Mouse (Mus musculus) v-Abl transformed pro-B cells (cell line): Measurements from ENCODE around the gene Kxd1.
"Not testable (repeated sequence)": the region's sequence is repeated elsewhere in the genome, so short reads cannot be mapped to it uniquely, and the experiment has no call there.

Experiments used
- in situ Hi-C, 2 experiments: fragments of 400-800 bp; cut with MboI; formaldehyde crosslinking; loops; one replicate each; pipeline ENCODE4 v1.15.1; 2025; ENCODE audit not compliant: unreplicated experiment in 2 of 2

Kxd1 gene

DNA sequence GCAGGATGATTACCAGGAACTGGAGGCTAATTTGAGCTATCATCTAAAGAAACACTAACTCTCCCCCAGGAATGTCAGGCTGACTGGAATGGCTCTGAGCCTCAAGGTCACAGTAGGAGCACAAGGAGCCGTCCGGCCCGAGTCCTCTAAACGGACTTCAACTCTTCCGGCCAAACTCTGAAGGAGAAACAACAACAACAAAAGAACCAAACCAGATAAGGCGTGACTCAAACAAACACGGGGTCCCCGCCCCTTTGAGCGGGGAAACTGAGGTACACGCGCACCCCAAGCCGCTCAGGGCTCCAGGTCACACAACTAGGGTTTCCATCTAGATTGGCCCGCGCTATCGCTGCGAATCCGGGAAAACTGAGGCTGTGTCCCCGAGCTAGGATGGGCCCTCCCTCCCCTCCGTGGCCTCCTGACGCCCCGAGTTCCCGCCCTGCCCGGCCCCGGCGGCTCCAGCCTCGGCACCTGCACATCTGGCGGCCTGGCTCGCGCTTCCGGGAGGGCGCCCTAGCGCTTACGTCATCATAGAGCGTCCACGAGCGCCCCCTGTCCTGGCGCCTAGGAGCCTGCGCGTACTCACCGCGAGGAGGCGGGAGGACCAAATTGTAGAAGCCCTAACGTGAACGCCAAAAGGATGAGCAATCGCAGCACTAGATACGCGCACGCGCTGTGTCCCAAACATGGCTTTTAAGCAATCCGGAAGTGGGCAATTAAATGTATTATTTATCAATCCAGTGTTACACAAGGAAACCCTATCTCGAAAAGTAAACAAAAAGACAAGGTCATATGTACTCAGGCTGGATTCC lies 5.0 kb downstream of the Kxd1 start:
- in situ Hi-C loops = no loop called here

- in situ Hi-C loops = no loop called here
Observed at GRCm38 (mm10) chr8:70519606-70520005, 8.2 kb downstream of the Kxd1 start.

GRCm38 (mm10) chr8:70519043-70519442 lies 8.7 kb downstream of the Kxd1 start:
- in situ Hi-C loops = no loop called here

GRCm38 (mm10) chr8:70517940-70518643 lies 9.7 kb downstream of the Kxd1 start:
- in situ Hi-C loops = no loop called here

GRCm38 (mm10) chr8:70513441-70513840 lies 14.3 kb downstream of the Kxd1 start:
- in situ Hi-C loops = no loop called here

DNA sequence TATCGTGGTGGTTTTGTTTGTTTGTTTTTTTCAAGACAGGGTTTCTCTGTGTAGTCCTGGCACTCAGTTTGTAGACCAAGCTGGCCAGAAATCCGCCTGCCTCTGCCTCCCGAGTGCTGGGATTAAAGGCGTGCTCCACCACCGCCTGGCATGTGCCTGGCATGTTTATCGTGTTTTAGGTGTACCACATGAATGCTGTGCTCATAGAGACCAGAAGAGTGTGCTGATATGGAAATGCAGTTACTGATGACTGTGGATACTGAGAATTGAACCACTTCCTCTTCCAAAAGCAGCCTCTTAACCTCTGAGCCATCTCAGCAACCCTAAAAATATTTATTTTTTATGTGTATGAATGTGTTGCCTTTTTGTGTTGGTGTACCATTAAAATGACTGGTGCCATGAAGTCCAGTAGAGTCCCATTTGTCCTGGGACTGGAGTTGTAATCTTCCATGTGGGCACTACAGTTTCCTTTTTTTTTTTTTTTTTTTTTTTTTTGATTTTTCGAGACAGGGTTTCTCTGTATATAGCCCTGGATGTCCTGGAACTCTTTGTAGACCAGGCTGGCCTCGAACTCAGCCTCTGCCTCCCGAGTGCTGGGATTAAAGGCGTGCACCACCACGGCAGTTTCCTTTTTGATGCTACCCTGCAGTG lies 15.4 kb downstream of the Kxd1 start:
- in situ Hi-C loops = no loop called here

GRCm38 (mm10) chr8:70511770-70512169 lies 16.0 kb downstream of the Kxd1 start:
- in situ Hi-C loops = no loop called here

- in situ Hi-C loops = not testable (repeated sequence)
Observed at GRCm38 (mm10) chr8:70511174-70511573, 16.6 kb downstream of the Kxd1 start.

- in situ Hi-C loops = no loop called here
Observed at GRCm38 (mm10) chr8:70510228-70510915, 17.4 kb downstream of the Kxd1 start, which contains the start of gene Uba52. Gene Uba52 (minus strand): TSS chr8:70510801.

DNA sequence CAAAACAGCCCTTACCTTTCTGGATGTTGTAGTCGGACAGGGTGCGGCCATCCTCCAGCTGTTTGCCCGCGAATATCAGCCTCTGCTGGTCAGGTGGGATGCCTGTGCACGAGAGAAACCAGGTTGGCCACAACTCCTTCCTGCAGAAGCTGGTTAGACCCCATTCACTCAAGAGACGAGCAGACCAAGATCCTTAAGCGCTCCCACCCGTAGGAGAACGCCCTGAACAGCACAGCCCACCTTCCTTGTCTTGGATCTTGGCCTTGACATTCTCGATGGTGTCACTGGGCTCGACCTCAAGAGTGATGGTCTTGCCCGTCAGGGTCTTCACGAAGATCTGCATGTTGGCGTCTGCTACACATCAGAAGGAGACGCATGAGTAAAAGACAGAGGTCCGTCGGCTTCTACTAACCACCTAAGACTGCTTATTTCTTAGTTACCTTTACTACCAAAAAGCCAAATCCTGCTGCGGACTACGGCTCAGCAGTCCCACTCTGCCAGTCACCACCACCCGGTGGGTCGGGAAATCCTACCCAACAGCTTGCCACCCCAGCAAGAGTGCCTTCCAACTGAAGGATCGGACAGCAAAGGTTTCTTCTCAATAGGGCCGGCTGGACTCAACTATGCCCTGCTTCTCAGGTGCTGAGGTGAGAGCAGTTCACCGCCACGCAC lies 18.3 kb downstream of the Kxd1 start:
- in situ Hi-C loops = loop anchor here in 1 of 2 experiments (5.0 kb wide), 1 partner anchor 92 kb away; no protein-coding TSS in a partner anchor

GRCm38 (mm10) chr8:70507027-70507393 lies 20.7 kb downstream of the Kxd1 start:
- in situ Hi-C loops = loop anchor here in 1 of 2 experiments (5.0 kb wide), 1 partner anchor 90 kb away; no protein-coding TSS in a partner anchor

GRCm38 (mm10) chr8:70506328-70507026 lies 21.3 kb downstream of the Kxd1 start, which contains the start of gene Rex1bd:
Gene Rex1bd (minus strand): TSS chr8:70506752.
- in situ Hi-C loops = loop anchor here in 1 of 2 experiments (5.0 kb wide), 1 partner anchor 89 kb away; no protein-coding TSS in a partner anchor

- in situ Hi-C loops = loop anchor here in 1 of 2 experiments (5.0 kb wide), 1 partner anchor 89 kb away; no protein-coding TSS in a partner anchor
Observed at GRCm38 (mm10) chr8:70505698-70506327, 21.9 kb downstream of the Kxd1 start.

DNA sequence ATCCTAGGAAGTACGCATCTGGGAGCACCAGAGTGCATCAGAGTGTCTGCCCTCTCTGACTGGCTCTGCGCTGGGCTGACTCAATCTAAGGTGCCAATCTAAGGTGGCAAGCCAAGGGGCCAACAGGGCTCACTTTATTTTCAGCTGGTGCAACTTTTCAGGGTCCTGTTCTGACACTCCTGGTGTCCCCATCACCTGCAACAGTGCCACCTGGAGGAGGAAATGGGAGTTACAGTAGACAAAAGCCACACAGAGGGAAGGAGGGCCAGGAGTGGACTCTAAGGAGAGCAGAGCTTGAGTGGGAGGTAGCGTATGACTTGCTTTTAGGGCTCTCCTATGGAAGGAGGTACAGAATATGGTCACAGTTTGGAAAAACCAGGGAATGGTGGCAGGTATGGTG lies 22.9 kb downstream of the Kxd1 start:
- in situ Hi-C loops = loop anchor here (5.0 kb wide), 2 partner anchors 88 to 93 kb away; no protein-coding TSS in a partner anchor

GRCm38 (mm10) chr8:70504291-70504716 lies 23.5 kb downstream of the Kxd1 start:
- in situ Hi-C loops = loop anchor here in 1 of 2 experiments (5.0 kb wide), 1 partner anchor 92 kb away; no protein-coding TSS in a partner anchor

GRCm38 (mm10) chr8:70503062-70503750 lies 24.6 kb downstream of the Kxd1 start:
- in situ Hi-C loops = loop anchor here in 1 of 2 experiments (5.0 kb wide), 1 partner anchor 91 kb away; no protein-coding TSS in a partner anchor

- in situ Hi-C loops = loop anchor here in 1 of 2 experiments (5.0 kb wide), 1 partner anchor 90 kb away; no protein-coding TSS in a partner anchor
Observed at GRCm38 (mm10) chr8:70502540-70502939, 25.2 kb downstream of the Kxd1 start.
